Mouse (Mus musculus) CD4-positive, CD25-positive, alpha-beta regulatory T cell, adult 4 months (primary cell): ENCODE results near the gene Gm20532. TPM values are rescaled to one million over a fixed set of nuclear protein-coding genes. Genes with fewer than 3 reads are reported as not detected.

Experiments used
- ATAC-seq: one replicate; pipeline ENCODE4 v1.8.0; 2017
- polyA plus RNA-seq, 2 experiments: library from polyadenylated mRNA; unstranded; fragments of 100-300 nt; shearing (Covaris generic); gene quantifications; one replicate each; pipeline ENCODE4 v1.2.1; 2017

The Gm20532 gene
- polyA plus RNA-seq, 2 experiments from 2014 or later: not detected

GRCm38 (mm10) chr2:26627921-26628739 lies 41.7 kb downstream of the Gm20532 start, which contains the start of gene Fam69b:
TSS of gene Fam69b (plus strand) at chr2:26628457.
- ATAC-seq: peak; percentile 64

GRCm38 (mm10) chr2:26628792-26629437 lies 42.5 kb downstream of the Gm20532 start:
- no peak for ATAC-seq

GRCm38 (mm10) chr2:26632541-26633395 lies 46.3 kb downstream of the Gm20532 start:
- ATAC-seq: no peak

GRCm38 (mm10) chr2:26633953-26634530 lies 47.6 kb downstream of the Gm20532 start:
- no peak for ATAC-seq

- ATAC-seq: no peak
Measured at GRCm38 (mm10) chr2:26634629-26635488, 48.4 kb downstream of the Gm20532 start.

- no peak for ATAC-seq
Measured at GRCm38 (mm10) chr2:26635489-26636324, 49.3 kb downstream of the Gm20532 start.

GRCm38 (mm10) chr2:26636325-26636635 lies 49.8 kb downstream of the Gm20532 start:
- ATAC-seq: no peak

- no peak for ATAC-seq
Measured at GRCm38 (mm10) chr2:26637316-26637932, 51.0 kb downstream of the Gm20532 start.

GRCm38 (mm10) chr2:26638039-26638438 lies 51.6 kb downstream of the Gm20532 start:
- ATAC-seq: no peak

- no peak for ATAC-seq
Measured at GRCm38 (mm10) chr2:26638572-26638971, 52.1 kb downstream of the Gm20532 start.

GRCm38 (mm10) chr2:26639083-26639482 lies 52.6 kb downstream of the Gm20532 start:
- peak; percentile 60 for ATAC-seq

- peak; percentile 84 for ATAC-seq
Measured at GRCm38 (mm10) chr2:26639838-26640830, 53.7 kb downstream of the Gm20532 start.

- ATAC-seq: no peak
Measured at GRCm38 (mm10) chr2:26641006-26641647, 54.7 kb downstream of the Gm20532 start.

- ATAC-seq: peak; percentile 31
Measured at GRCm38 (mm10) chr2:26643942-26644341, 57.5 kb downstream of the Gm20532 start.

GRCm38 (mm10) chr2:26646643-26647293 lies 60.3 kb downstream of the Gm20532 start:
- ATAC-seq: peak; percentile 97

GRCm38 (mm10) chr2:26654687-26655086 lies 68.2 kb downstream of the Gm20532 start:
- ATAC-seq: no peak

GRCm38 (mm10) chr2:26657426-26657825 lies 71.0 kb downstream of the Gm20532 start:
- ATAC-seq: no peak
